Mouse (Mus musculus) liver, embryonic 12.5 days (tissue): ENCODE results near the gene Krt76. TPM values are rescaled to one million over a fixed set of nuclear protein-coding genes. Genes with fewer than 3 reads are reported as not detected.
A peak's percentile ranks its signal among the peaks of the same experiment; 100 is the strongest.

Experiments used
- ATAC-seq: fragments of 200-750 bp; cut with Nextera tagmentation; 2 replicates; pipeline ENCODE4 v1.8.0; 2017; ENCODE audit warnings: moderate number of reproducible peaks, mild to moderate bottlenecking, moderate library complexity
- H3K27ac ChIP-seq: fragments of 300-500 bp; sonication (generic); 2 replicates; pipeline ENCODE4 v1.5.1; 2016; ENCODE audit warnings: mild to moderate bottlenecking
- H3K27me3 ChIP-seq: fragments of 300-500 bp; sonication (generic); replicated peaks from 2 replicates; pipeline ENCODE4 v1.6.1; 2016; ENCODE audit warnings: mild to moderate bottlenecking, moderate library complexity
- H3K36me3 ChIP-seq: fragments of 300-500 bp; sonication (generic); 2 replicates; pipeline ENCODE4 v1.6.1; 2016; ENCODE audit warnings: mild to moderate bottlenecking, moderate library complexity
- H3K4me1 ChIP-seq: fragments of 300-500 bp; sonication (generic); 2 replicates; pipeline ENCODE4 v1.6.1; 2016
- H3K4me2 ChIP-seq: fragments of 300-500 bp; sonication (generic); 2 replicates; pipeline ENCODE4 v1.6.1; 2016; ENCODE audit warnings: mild to moderate bottlenecking, moderate library complexity
- H3K4me3 ChIP-seq: fragments of 300-500 bp; sonication (generic); 2 replicates; pipeline ENCODE4 v1.5.1; 2016; ENCODE audit warnings: mild to moderate bottlenecking, moderate library complexity
- H3K9ac ChIP-seq: fragments of 300-500 bp; sonication (generic); 2 replicates; pipeline ENCODE4 v1.6.1; 2016; ENCODE audit warnings: mild to moderate bottlenecking, moderate library complexity
- H3K9me3 ChIP-seq: fragments of 300-500 bp; sonication (generic); replicated peaks from 2 replicates; pipeline ENCODE4 v1.6.1; 2016; ENCODE audit warnings: mild to moderate bottlenecking, moderate library complexity
- WGBS: fragments of 180-500 bp; shearing (Covaris S2); methylation state at CpG from one replicate; pipeline ENCODE4 v1.1.7; 2016; ENCODE audit not compliant: insufficient replicate concordance; 5-methylcytosine and 5-hydroxymethylcytosine counted together
- microRNA-seq: library from miRNA; unstranded; fragments of <30 nt; microRNA quantifications from one replicate; pipeline ENCODE4, GENCODE M21; 2017
- polyA plus RNA-seq: library from polyadenylated mRNA; unstranded; fragments of >200 nt; fragmentation: Nextera tagmentation; extraction: Ambion mirVana; gene quantifications from 2 replicates; pipeline ENCODE4 v1.2.1, GENCODE M21; 2016

Gene Krt76
- polyA plus RNA-seq, 1 experiment from 2014 or later, result not detected

DNA sequence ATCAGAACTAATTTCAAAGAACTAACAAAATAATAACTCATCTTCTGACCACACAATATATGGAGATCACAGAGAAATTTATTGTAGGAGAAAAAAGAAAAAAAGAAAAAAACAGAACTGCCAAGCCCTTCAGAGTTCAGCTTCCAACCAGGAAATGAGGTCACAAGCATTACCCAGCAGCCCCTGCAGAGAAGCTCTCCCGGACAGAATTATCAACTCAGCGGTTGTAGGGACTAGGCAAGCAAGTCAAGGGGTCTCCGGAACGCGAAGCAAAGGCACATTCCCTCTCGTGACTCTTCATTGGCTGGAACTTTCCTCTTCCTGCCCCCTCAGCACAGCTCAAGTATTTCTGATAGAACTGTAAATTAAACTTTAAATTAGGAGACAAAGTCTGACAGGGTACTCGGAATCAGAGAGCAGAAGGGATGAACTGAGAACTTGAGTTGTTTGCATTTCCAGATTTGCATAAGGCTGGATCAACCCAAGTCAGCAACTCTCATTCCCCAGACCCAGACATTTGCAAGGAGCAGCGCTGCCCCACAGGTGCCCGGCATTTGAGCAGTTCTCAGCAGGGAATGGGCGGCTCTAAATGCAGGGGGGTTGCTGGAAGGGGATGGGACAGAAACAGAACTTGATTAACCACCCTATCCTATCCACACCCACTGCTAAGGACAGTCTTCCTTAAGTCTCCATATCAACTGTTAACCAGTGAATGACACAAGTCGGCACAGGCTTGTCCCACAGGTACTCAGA lies 33.9 kb downstream of the Krt76 start:
- Histone ChIP-seq H3K9ac (no peak overlapping the region), H3K27ac (no peak overlapping the region), H3K9me3 (no peaks in the 10 kb centered on the region), H3K4me3 (no peak overlapping the region), H3K27me3 (peaks cover 63% of the 10 kb centered on the region), H3K4me2 (peak overlapping the region; percentile 63; the same call in 1 of the 2 replicates), H3K36me3 (no peaks in the 10 kb centered on the region), H3K4me1 (no peaks in the 10 kb centered on the region)
- ATAC-seq, result no peak
- 8% methylated on average over 11 of the region's 11 CpGs for WGBS

DNA sequence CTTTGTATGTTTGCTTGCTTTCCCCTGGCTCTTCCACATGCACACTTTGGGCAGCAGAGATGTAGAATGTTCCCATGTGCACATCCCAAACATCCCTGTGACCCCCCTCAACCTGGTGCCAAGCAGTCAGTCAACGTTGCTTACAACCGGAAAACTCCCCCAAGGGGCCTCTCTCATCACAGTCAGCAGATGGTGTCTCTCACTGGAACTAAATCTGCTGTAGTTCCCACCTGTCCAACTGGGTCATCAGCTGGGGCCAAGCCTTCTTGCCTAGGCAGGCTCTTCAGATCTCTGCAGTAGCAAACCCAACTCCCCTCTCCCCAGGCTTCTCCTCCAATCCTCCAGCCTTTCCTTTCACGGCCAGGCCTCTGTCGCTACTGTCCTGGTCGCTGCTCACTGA lies 36.0 kb downstream of the Krt76 start:
- Histone ChIP-seq H3K4me1 (no peaks in the 10 kb centered on the region), H3K9ac (no peak overlapping the region), H3K4me2 (no peak overlapping the region), H3K4me3 (no peak overlapping the region), H3K9me3 (no peaks in the 10 kb centered on the region), H3K36me3 (no peaks in the 10 kb centered on the region), H3K27ac (no peak overlapping the region), H3K27me3 (peaks cover 68% of the 10 kb centered on the region)
- no peak for ATAC-seq
- 39% methylated on average over 5 of the region's 5 CpGs for WGBS

DNA sequence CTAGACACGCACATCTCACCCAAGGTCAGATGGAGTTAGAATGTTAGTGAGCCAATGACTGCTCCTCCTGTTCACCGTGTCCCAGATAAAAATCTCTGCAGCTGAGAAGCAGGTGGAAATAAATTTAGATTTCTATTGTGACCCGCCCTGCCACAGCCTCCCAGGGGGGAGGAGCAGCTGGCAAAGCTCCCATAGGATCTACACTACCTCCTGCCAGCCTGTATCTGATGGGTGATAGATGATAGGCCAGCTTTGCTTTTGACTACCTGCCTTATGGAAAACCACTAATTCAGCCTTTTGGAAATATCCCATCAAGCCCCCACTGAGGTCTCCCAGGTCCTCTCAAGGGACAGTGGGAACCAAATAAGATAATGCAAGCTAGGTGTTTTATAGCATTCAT lies 37.0 kb downstream of the Krt76 start:
- Histone ChIP-seq H3K4me2 (no peak overlapping the region), H3K36me3 (no peaks in the 10 kb centered on the region)
- WGBS, result 63% methylated on average over 3 of the region's 3 CpGs

DNA sequence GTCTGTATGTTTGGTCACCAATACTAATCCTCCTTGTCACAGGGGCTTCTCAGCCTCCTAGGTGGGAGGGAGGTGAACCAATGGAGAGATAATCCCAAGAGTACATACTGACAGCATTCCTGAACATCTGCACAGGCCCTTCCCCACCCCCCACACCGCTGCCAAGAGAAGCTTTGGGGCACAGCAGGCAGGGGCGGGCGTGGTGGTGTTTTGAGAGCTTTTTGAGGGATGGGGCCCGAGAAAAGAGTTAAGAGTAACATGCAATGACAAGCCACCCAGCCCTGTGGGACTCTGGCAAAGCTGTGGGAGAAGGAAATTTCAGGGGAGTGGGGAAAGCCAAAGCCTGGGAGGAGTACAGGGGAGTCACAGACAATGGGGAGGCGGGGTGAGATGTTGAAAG lies 38.4 kb downstream of the Krt76 start:
- H3K9ac ChIP-seq, result no peak overlapping the region
- no peaks in the 10 kb centered on the region for H3K9me3 ChIP-seq
- no peaks in the 10 kb centered on the region for H3K36me3 ChIP-seq
- H3K4me3 ChIP-seq, result no peak overlapping the region
- WGBS, result 14% methylated on average over 5 of the region's 5 CpGs
- no peak for ATAC-seq
- no peak overlapping the region for H3K27ac ChIP-seq
- peaks cover 54% of the 10 kb centered on the region for H3K27me3 ChIP-seq
- no peaks in the 10 kb centered on the region for H3K4me1 ChIP-seq
- H3K4me2 ChIP-seq, result no peak overlapping the region

More for the DNA sequence above, 37.0 kb downstream of the Krt76 start:
- peaks cover 68% of the 10 kb centered on the region for H3K27me3 ChIP-seq
- no peak overlapping the region for H3K9ac ChIP-seq
- no peaks in the 10 kb centered on the region for H3K4me1 ChIP-seq
- no peak for ATAC-seq
- no peaks in the 10 kb centered on the region for H3K9me3 ChIP-seq
- H3K4me3 ChIP-seq, result no peak overlapping the region
- no peak overlapping the region for H3K27ac ChIP-seq

DNA sequence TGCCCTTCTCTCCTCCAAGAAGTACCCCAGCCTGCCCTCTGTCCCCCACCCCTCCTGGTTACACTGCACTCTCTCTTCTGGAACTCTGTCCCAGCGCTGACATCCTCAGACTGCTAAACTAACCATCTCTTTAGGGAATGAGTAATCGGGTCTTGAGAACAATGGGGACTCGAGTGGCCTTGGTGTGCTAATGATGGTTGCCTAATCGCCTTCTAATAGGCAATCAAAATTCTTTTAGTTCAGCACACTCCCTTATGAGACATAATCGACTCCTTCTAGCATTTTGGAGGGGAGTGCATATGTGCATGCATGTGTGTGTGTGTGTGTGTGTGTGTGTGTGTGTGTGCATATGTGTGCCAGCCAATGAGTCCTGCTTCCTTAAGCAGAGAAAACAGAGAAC lies 40.1 kb downstream of the Krt76 start:
- Histone ChIP-seq H3K4me2 (no peak overlapping the region), H3K27ac (no peak overlapping the region), H3K4me1 (no peaks in the 10 kb centered on the region), H3K9ac (no peak overlapping the region), H3K36me3 (no peaks in the 10 kb centered on the region), H3K27me3 (peaks cover 50% of the 10 kb centered on the region), H3K9me3 (no peaks in the 10 kb centered on the region), H3K4me3 (no peak overlapping the region)
- 31% methylated on average over 5 of the region's 5 CpGs for WGBS
- ATAC-seq, result no peak

DNA sequence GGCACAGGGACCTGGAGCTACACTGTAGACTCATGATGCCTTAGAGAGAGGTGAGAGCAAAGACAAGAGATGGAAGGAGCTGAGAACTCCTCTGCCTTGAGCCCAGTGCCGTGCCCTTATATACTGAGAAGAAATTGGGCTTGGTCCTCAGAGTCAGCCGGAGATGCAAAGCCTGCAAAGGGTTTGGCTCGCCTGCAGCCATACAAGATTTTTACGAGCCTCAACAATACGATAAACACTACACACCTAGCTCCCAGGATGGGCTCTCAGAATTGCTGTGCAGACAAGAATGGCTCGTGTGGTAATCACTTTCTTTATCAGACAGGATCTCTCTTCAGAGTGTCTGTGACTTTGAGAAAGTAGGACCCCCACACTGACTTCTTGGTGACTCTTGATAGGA lies 42.0 kb downstream of the Krt76 start, which contains the start of gene Krt1:
TSS of gene Krt1 (minus strand) at position 101 of the 400 bp plus-strand sequence.
- H3K4me2 ChIP-seq, result no peak within 1 kb of the TSS
- peaks cover 65% of the 10 kb centered on the region for H3K27me3 ChIP-seq
- no peaks in the 10 kb centered on the region for H3K36me3 ChIP-seq
- no peak for ATAC-seq
- no peaks in the 10 kb centered on the region for H3K9me3 ChIP-seq
- WGBS, result 63% methylated on average over 6 of the region's 6 CpGs
- no peak within 1 kb of the TSS for H3K27ac ChIP-seq
- H3K9ac ChIP-seq, result no peak within 1 kb of the TSS
- H3K4me3 ChIP-seq, result no peak within 1 kb of the TSS
- H3K4me1 ChIP-seq, result no peaks in the 10 kb centered on the region

DNA sequence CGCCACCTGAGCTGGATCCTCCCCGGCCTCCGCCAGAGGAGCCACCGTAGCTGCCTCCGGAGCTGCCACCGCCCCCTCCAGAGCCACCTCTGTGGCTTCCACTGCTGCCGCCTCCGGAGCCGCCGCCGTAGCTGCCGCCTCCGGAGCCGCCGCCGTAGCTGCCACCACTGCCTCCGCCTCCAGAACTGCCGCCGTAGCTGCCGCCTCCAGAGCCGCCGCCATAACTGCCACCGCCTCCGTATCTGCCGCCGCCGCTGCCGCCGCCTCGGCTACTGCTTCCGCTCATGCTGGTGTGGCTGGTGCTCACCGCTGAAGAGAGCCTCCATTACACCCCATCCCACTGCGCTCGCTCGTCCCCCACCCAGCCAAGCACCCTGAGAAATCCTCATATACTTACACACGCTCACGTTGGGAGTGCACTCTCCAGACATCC lies 46.7 kb downstream of the Krt76 start:
- H3K4me2 ChIP-seq, result peak overlapping the region; percentile 66
- no peaks in the 10 kb centered on the region for H3K9me3 ChIP-seq
- no peak overlapping the region for H3K27ac ChIP-seq
- WGBS, result 2% methylated on average over 36 of the region's 37 CpGs
- no peaks in the 10 kb centered on the region for H3K4me1 ChIP-seq
- H3K9ac ChIP-seq, result peak overlapping the region; percentile 31; the same call in 1 of the 2 replicates
- no peaks in the 10 kb centered on the region for H3K36me3 ChIP-seq
- H3K4me3 ChIP-seq, result peak overlapping the region; percentile 42
- H3K27me3 ChIP-seq, result peaks cover 66% of the 10 kb centered on the region
- no peak for ATAC-seq

DNA sequence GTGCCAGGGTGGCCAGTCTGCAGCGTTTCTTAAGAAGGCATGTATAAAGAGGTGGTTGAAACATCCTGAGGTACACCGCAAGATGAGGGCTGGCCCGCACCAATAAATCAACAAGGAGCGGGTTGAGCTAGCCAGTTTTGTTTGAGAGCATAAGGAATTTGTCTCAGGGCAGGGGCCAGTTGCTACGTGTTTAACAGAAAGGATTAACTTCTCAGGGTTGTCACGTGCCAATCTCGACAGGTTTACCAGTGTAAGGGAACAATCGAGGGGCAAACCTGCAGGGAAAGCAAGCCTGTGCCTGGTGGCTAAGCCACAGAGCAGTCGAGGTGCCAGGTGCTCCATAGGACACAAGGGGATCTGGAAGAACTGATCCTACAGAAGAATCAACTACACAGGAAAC lies 49.5 kb downstream of the Krt76 start:
- H3K36me3 ChIP-seq, result no peaks in the 10 kb centered on the region
- H3K27me3 ChIP-seq, result peaks cover 55% of the 10 kb centered on the region
- no peak overlapping the region for H3K27ac ChIP-seq
- WGBS, result 51% methylated on average over 9 of the region's 9 CpGs
- no peak overlapping the region for H3K4me2 ChIP-seq
- H3K9ac ChIP-seq, result no peak overlapping the region
- no peaks in the 10 kb centered on the region for H3K4me1 ChIP-seq
- H3K9me3 ChIP-seq, result no peaks in the 10 kb centered on the region
- ATAC-seq, result no peak
- H3K4me3 ChIP-seq, result no peak overlapping the region

DNA sequence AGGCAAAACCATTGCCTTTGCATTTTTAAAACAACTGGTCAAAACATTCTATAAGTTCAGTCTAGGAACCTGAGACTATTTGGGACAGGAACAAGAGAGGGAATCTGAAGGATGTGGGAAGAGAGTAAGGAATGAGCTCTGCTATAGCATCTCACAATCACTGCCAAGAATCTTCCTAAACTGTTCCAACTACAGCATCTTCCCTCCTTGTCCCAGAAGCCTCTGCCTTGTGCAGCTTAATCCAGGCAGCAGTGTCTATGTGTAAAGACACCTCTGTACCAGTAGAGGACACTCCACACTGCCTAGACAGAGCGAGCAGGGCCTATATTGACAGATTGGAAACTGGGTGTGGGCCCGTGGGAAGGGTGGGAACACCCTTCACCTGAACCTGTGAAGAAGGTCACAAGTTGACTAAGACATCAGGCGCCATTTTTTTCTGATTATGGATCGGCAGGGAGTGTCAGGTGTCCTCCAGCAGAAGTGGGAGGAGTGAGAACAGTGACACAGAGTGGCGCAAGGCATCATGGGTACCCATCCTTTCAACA lies 57.9 kb downstream of the Krt76 start:
- H3K27ac ChIP-seq, result no peak overlapping the region
- H3K9ac ChIP-seq, result no peak overlapping the region
- H3K9me3 ChIP-seq, result no peaks in the 10 kb centered on the region
- no peak overlapping the region for H3K4me2 ChIP-seq
- H3K27me3 ChIP-seq, result no peaks in the 10 kb centered on the region
- no peaks in the 10 kb centered on the region for H3K36me3 ChIP-seq
- WGBS, result 55% methylated on average over 5 of the region's 5 CpGs
- H3K4me1 ChIP-seq, result no peaks in the 10 kb centered on the region
- no peak for ATAC-seq
- no peak overlapping the region for H3K4me3 ChIP-seq

Small RNAs within 50 kb of the gene (microRNA-seq; reads per million reads assigned to microRNA genes)
- gene Gm44356, result not detected

Other genes starting within 250 kb of the Krt76 start
- gene Gm5478, start 245.5 kb downstream of the Krt76 start, polyA plus RNA-seq, result not detected in 2 replicates
- gene Krt6b, start 212.6 kb downstream of the Krt76 start, polyA plus RNA-seq, result not detected in 2 replicates
- not detected in 2 replicates for gene Krt6a, start 198.6 kb downstream of the Krt76 start, polyA plus RNA-seq
- 0.08 and 0.38 TPM in 2 replicates for gene Krt5, start 180.0 kb downstream of the Krt76 start, polyA plus RNA-seq
- not detected in 2 replicates for gene Krt71, start 149.8 kb downstream of the Krt76 start, polyA plus RNA-seq
- not detected in 2 replicates for gene Krt72, start 106.5 kb downstream of the Krt76 start, polyA plus RNA-seq
- gene Krt73, start 90.6 kb downstream of the Krt76 start, polyA plus RNA-seq, result not detected in 2 replicates
- gene Krt2, start 74.8 kb downstream of the Krt76 start, polyA plus RNA-seq, result not detected in 2 replicates
- gene Krt1, start 42.1 kb downstream of the Krt76 start, polyA plus RNA-seq, result 0.06 and 0.38 TPM in 2 replicates
- gene Krt77, start 23.2 kb downstream of the Krt76 start, polyA plus RNA-seq, result not detected in 2 replicates
- not detected in 2 replicates for gene Krt4, start 31.8 kb upstream of the Krt76 start, polyA plus RNA-seq
- gene Krt79, start 47.4 kb upstream of the Krt76 start, polyA plus RNA-seq, result not detected in 2 replicates
- gene Krt78, start 61.4 kb upstream of the Krt76 start, polyA plus RNA-seq, result not detected in 2 replicates
- 71.9 and 75.3 TPM in 2 replicates for gene Krt8, start 111.6 kb upstream of the Krt76 start, polyA plus RNA-seq
- 72.7 and 77.6 TPM in 2 replicates for gene Krt18, start 135.3 kb upstream of the Krt76 start, polyA plus RNA-seq
- gene Eif4b, start 180.9 kb upstream of the Krt76 start, polyA plus RNA-seq, result 91.7 and 91.8 TPM in 2 replicates
- 6.4 and 9.2 TPM in 2 replicates for gene Tns2, start 207.5 kb upstream of the Krt76 start, polyA plus RNA-seq
- 14.9 and 15.0 TPM in 2 replicates for gene Spryd3, start 243.3 kb upstream of the Krt76 start, polyA plus RNA-seq